Mouse (Mus musculus): ENCODE results near the gene B4galt4. TPM values are rescaled to one million over a fixed set of nuclear protein-coding genes. Genes with fewer than 3 reads are reported as not detected.

Gene B4galt4
- polyA plus RNA-seq (2017; shearing (Covaris generic)) = 1.7 TPM

DNA sequence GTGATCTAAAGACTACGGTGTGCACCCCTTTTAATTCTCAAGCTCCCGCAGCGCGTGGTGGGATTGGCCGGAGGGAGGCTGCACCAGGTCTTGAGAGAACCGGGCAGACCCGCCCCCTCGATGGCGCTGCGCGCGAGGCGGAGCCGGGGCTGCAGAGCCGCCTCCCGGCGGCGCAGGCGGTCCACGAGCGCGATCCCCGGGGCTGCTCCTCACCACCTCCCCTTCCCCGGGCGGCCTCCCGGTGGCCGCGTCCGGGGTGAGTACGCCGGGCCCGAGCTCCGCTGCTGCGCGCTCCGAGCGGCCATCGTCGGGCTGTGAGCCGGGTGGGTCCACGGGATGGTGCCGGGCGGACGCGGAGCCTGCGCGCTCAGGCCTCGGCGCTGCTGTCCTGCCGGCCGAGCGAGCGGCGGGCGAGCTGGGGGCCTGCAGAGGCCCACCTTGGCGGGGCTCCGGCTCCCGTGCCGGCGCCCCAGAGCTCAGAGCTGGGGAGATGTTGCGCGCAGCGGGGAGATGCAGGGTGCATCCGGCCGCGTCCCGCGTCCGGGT is at the start of gene B4galt4:
B4galt4 (plus strand) TSS at position 152 of the 546 bp plus-strand sequence.

GRCm38 (mm10) chr16:38712581-38713403 is 29.3 kb upstream of the B4galt4 start, which contains the start of gene Arhgap31:
TSS of gene Arhgap31 (minus strand) at chr16:38713274.

DNA sequence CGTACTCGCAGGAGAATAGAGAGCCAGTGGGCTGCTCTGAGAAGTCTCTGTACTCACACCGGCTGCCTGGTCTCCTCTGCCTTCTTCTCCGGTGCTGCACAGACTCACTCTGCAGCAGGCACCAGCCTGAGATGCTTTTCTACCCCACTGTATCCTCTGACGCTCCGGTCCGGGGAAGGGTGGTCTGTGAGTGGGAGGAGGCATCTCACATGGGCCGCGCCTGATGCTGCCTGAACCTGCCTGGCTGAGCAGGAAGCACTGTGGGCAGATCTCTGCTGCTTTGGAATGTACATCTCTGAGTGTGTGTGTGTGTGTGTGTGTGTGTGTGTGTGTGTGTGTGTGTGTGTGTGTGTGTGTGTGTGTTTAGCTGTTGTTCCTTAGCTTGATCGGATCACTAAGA is 58.0 kb downstream of the B4galt4 start, which contains the start of gene Upk1b:
Upk1b (minus strand) TSS at position 238 of the 400 bp plus-strand sequence.

Other genes with a start within 250 kb of the B4galt4 start
- gene Timmdc1, start 219.6 kb upstream of the B4galt4 start, polyA plus RNA-seq (2017; shearing (Covaris generic)) = 3.9 TPM
- 27.8 TPM for gene Poglut1, start 192.0 kb upstream of the B4galt4 start, polyA plus RNA-seq (2017; shearing (Covaris generic))
- 78.8 TPM for gene Tmem39a, start 183.6 kb upstream of the B4galt4 start, polyA plus RNA-seq (2017; shearing (Covaris generic))
- 64.9 TPM for gene Arhgap31, start 29.0 kb upstream of the B4galt4 start, polyA plus RNA-seq (2017; shearing (Covaris generic))
- not detected for gene Upk1b, start 58.1 kb downstream of the B4galt4 start, polyA plus RNA-seq (2017; shearing (Covaris generic))
- not detected for gene 4930435E12Rik, start 86.5 kb downstream of the B4galt4 start, polyA plus RNA-seq (2017; shearing (Covaris generic))
- gene Igsf11, start 150.4 kb downstream of the B4galt4 start, polyA plus RNA-seq (2017; shearing (Covaris generic)) = not detected

Data from effector memory CD4-positive, alpha-beta T cell, adult 7 months (primary cell).